Mouse (Mus musculus) stomach, embryonic 15.5 days (tissue): ENCODE results near the gene Sfn. TPM values are rescaled to one million over a fixed set of nuclear protein-coding genes. Genes with fewer than 3 reads are reported as not detected.

Experiments used
- ATAC-seq: fragments of 200-750 bp; cut with Nextera tagmentation; 2 replicates; pipeline ENCODE4 v1.8.0; 2017; ENCODE audit warnings: low read depth, moderate number of reproducible peaks, moderate TSS enrichment; ENCODE audit not compliant: insufficient read depth, low FRiP score
- H3K27ac ChIP-seq: fragments of 300-500 bp; sonication (generic); 2 replicates; pipeline ENCODE4 v1.5.1; 2015; ENCODE audit warnings: mild to moderate bottlenecking, inconsistent platforms
- H3K27me3 ChIP-seq: fragments of 300-500 bp; sonication (generic); replicated peaks from 2 replicates; pipeline ENCODE4 v1.6.1; 2015; ENCODE audit warnings: inconsistent platforms
- H3K36me3 ChIP-seq: fragments of 300-500 bp; sonication (generic); 2 replicates; pipeline ENCODE4 v1.6.1; 2015; ENCODE audit warnings: inconsistent platforms
- H3K4me1 ChIP-seq: fragments of 300-500 bp; sonication (generic); 2 replicates; pipeline ENCODE4 v1.6.1; 2015; ENCODE audit warnings: inconsistent platforms
- H3K4me2 ChIP-seq: fragments of 300-500 bp; sonication (generic); 2 replicates; pipeline ENCODE4 v1.6.1; 2015; ENCODE audit warnings: mild to moderate bottlenecking, inconsistent platforms
- H3K4me3 ChIP-seq: fragments of 300-500 bp; sonication (generic); replicated peaks from 2 replicates; pipeline ENCODE4 v1.5.1; 2015; ENCODE audit warnings: inconsistent platforms
- H3K9ac ChIP-seq: fragments of 300-500 bp; sonication (generic); 2 replicates; pipeline ENCODE4 v1.6.1; 2015; ENCODE audit warnings: inconsistent platforms
- H3K9me3 ChIP-seq: fragments of 300-500 bp; sonication (generic); 2 replicates; pipeline ENCODE4 v1.6.1; 2016; ENCODE audit warnings: inconsistent platforms
- WGBS: fragments of 180-500 bp; shearing (Covaris S2); methylation state at CpG from one replicate; pipeline ENCODE4 v1.1.7; 2015; 5-methylcytosine and 5-hydroxymethylcytosine counted together
- polyA plus RNA-seq: library from polyadenylated mRNA; unstranded; fragments of >200 nt; fragmentation: Nextera tagmentation; extraction: Ambion mirVana; gene quantifications from 2 replicates; pipeline ENCODE4 v1.2.1, GENCODE M21; 2015

Sfn gene
- polyA plus RNA-seq, 1 experiment from 2014 or later: 228 TPM

DNA sequence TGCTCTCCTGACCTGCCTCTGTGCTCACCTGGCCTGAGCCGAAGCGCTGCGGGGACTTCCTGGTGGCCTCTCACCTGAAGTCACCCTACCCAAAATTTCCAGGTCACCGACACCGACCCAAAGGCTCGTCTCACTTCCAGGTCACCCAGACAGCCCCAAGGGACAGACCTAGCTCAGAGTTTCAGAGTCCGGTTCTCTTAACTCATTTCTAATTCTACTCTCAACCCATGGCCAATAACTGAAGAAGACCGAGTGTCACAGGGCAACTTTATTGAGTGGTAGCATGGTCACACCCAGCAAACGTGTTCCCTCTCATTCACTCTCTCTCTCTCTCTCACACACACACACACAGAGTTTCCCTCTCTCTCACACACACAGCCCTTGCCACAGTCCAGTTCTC is 1.7 kb downstream of the Sfn start:
- 14% methylated on average over 9 of the region's 9 CpGs for WGBS
- peaks cover 15% of the 10 kb centered on the region for H3K4me1 ChIP-seq
- no peak for ATAC-seq
- peak overlapping the region; percentile 78 for H3K4me2 ChIP-seq
- peak overlapping the region; percentile 44; the same call in 1 of the 2 replicates for H3K9ac ChIP-seq
- no peaks in the 10 kb centered on the region for H3K36me3 ChIP-seq
- peaks cover 15% of the 10 kb centered on the region for H3K27me3 ChIP-seq
- H3K9me3 ChIP-seq: no peaks in the 10 kb centered on the region
- peak overlapping the region; percentile 87 for H3K27ac ChIP-seq
- peak overlapping the region; percentile 54 for H3K4me3 ChIP-seq

DNA sequence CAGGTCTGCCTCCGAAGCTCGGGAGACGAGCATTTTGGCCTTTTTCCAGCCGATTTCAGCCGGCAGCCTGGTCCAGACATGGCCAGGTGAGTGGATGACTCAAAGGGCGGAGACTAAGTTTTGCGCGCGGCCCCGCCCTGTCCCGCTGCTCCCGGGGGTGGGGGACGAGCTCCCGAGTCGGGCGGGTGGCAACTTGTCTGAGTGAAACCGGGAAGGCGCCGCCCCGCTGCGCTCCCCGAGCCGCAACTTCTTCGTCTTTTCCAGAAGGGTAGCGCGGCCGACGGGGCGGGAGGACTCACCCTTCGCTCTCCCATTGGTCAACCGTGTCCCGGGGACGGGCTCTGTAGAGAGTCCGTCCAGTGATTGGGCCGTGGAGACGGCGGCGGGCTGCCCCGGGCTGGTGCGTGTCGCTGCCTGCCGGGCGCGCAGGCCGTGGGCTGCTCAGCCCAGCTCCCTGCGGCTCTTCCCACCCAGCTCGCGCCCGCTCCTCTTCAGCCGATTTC is 2.3 kb downstream of the Sfn start:
- WGBS: under 1% methylated on average over 50 of the region's 50 CpGs
- peak overlapping the region; percentile 54 for H3K4me3 ChIP-seq
- H3K9ac ChIP-seq: peak overlapping the region; percentile 44; the same call in 1 of the 2 replicates
- ATAC-seq: peak; percentile 93
- H3K27ac ChIP-seq: peak overlapping the region; percentile 90
- no peaks in the 10 kb centered on the region for H3K9me3 ChIP-seq
- peaks cover 15% of the 10 kb centered on the region for H3K27me3 ChIP-seq
- H3K4me1 ChIP-seq: peaks cover 15% of the 10 kb centered on the region
- H3K4me2 ChIP-seq: peak overlapping the region; percentile 78
- H3K36me3 ChIP-seq: no peaks in the 10 kb centered on the region

DNA sequence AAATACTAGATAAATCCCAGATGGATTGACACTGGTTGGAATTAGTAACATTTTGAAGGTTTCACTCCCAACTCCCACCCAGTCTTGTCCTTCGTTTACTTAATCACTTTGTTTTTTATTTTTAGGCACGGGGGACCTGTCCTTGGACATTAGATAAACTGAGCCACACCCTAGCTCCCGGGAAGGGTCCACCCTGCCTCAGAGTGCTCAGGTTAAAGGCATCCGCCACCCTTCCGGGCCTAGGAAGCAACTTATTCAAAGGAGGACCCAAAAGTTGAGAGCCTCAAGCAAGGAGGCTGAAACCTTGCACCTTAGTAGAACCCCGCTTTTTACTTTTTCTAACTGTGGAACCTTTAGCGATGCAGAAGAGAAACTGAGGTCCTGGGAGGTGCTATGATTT is 2.9 kb downstream of the Sfn start:
- WGBS: 17% methylated on average over 7 of the region's 7 CpGs
- Histone ChIP-seq H3K4me3 (peak overlapping the region; percentile 54), H3K27me3 (peaks cover 15% of the 10 kb centered on the region), H3K36me3 (no peaks in the 10 kb centered on the region), H3K9ac (no peak overlapping the region; the same call in 1 of the 2 replicates), H3K4me1 (peaks cover 15% of the 10 kb centered on the region), H3K27ac (peak overlapping the region; percentile 90), H3K9me3 (no peaks in the 10 kb centered on the region), H3K4me2 (peak overlapping the region; percentile 78)
- no peak for ATAC-seq

DNA sequence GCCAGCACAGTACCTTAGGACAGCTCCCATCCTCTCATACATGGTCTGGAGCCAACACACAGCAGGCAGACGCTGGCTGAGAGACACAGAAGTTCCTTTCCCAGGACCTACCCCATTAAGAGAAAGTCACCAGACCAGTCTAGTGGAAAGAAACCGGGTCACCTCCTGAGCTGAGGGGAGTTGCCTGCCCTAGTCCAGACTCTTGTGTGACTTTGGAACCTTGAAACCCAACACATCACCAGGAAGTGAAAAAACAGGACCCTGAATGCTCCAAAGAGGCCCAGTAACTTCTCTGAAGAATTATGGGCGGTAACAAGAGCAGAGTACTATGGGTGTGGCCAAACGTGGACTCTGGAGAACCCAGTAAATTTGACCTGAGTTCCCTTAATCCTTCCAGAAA is 3.4 kb downstream of the Sfn start:
- no peaks in the 10 kb centered on the region for H3K9me3 ChIP-seq
- H3K27me3 ChIP-seq: peaks cover 15% of the 10 kb centered on the region
- H3K4me3 ChIP-seq: peak overlapping the region; percentile 54; the same call in 1 of the 2 replicates
- 32% methylated on average over 4 of the region's 4 CpGs for WGBS
- H3K4me1 ChIP-seq: peaks cover 15% of the 10 kb centered on the region
- ATAC-seq: peak; percentile 27; the same call in 1 of the 2 replicates
- peak overlapping the region; percentile 90 for H3K27ac ChIP-seq
- H3K4me2 ChIP-seq: peak overlapping the region; percentile 78
- H3K9ac ChIP-seq: no peak overlapping the region
- H3K36me3 ChIP-seq: no peaks in the 10 kb centered on the region

DNA sequence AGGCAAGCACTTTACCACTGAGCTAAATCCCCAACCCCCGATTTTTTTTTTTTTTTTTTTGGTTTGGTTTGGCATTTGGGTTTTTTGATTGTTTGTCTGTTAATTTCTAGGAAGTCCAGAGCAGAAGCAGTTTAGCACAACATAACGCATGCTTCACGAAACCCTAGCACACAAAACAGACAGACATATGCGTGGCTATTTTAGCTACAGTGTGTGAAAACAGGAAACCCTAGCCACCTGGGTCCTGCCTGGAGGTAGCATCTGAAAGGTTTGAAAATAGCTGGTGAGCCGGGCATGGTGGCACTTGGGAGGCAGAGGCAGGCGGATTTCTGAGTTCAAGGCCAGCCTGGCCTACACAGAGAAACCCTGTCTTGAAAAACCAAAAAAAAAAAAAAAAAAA is 5.9 kb downstream of the Sfn start:
- H3K4me2 ChIP-seq: no peak overlapping the region
- H3K9me3 ChIP-seq: no peaks in the 10 kb centered on the region
- 76% methylated on average over 6 of the region's 6 CpGs for WGBS
- H3K27me3 ChIP-seq: peaks cover 5% of the 10 kb centered on the region
- peaks cover 2% of the 10 kb centered on the region; the same call in 1 of the 2 replicates for H3K36me3 ChIP-seq
- no peak overlapping the region for H3K27ac ChIP-seq
- H3K4me3 ChIP-seq: no peak overlapping the region
- no peak for ATAC-seq
- H3K9ac ChIP-seq: no peak overlapping the region
- H3K4me1 ChIP-seq: peaks cover 12% of the 10 kb centered on the region; the same call in 1 of the 2 replicates

DNA sequence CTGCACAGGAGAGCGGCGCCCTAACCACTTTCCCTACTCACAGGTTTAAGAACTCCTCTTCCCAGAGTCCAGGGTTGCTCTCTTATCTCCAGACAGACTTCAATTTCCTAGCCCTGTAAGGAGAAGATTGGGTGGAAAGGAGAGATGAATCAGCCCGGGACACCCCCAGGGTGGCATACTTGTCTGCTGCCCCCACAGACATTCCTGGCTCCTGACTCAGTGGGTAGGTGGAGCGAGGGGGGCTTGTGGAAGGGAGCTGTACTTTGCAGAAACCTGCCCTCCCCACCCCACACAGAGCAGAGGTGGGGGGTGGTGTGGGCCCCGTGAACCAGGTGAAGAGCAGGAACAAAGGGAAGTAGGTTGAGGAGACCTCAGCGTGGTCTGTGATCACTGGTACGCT is 6.4 kb downstream of the Sfn start:
- H3K4me2 ChIP-seq: no peak overlapping the region
- no peak for ATAC-seq
- WGBS: 63% methylated on average over 7 of the region's 7 CpGs
- H3K27me3 ChIP-seq: peaks cover 5% of the 10 kb centered on the region
- peaks cover 12% of the 10 kb centered on the region; the same call in 1 of the 2 replicates for H3K4me1 ChIP-seq
- no peak overlapping the region for H3K4me3 ChIP-seq
- no peak overlapping the region for H3K27ac ChIP-seq
- H3K36me3 ChIP-seq: peaks cover 4% of the 10 kb centered on the region; the same call in 1 of the 2 replicates
- no peaks in the 10 kb centered on the region for H3K9me3 ChIP-seq
- no peak overlapping the region for H3K9ac ChIP-seq

DNA sequence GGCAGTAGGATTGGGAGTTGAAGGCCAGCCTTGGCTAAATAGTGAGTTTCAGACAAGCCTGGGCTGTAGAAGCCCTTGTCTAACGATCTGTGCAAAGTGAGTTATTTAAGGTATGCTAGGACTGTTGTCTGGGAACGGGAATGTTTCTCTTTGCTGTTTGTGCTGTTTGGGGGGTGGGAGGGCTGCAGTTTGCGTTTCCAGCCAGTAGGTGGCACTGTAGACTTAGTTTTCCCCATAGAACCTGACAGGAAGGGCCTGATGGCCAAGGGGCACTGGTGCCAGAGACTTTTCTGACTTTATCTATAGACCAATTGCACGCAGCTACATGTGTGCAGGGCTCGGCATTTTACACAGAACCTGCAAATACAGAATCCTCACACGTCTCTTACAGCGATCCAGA is 9.4 kb downstream of the Sfn start:
- Histone ChIP-seq H3K36me3 (peaks cover 21% of the 10 kb centered on the region), H3K9me3 (no peaks in the 10 kb centered on the region), H3K27me3 (no peaks in the 10 kb centered on the region), H3K4me1 (0 out of 2 replicates have a peak, but pooled peaks cover 3% of the 10 kb centered on the region), H3K9ac (no peak overlapping the region), H3K27ac (peak overlapping the region; percentile 27; the same call in 1 of the 2 replicates), H3K4me3 (no peak overlapping the region), H3K4me2 (no peak overlapping the region)
- 27% methylated on average over 7 of the region's 7 CpGs for WGBS
- ATAC-seq: no peak

DNA sequence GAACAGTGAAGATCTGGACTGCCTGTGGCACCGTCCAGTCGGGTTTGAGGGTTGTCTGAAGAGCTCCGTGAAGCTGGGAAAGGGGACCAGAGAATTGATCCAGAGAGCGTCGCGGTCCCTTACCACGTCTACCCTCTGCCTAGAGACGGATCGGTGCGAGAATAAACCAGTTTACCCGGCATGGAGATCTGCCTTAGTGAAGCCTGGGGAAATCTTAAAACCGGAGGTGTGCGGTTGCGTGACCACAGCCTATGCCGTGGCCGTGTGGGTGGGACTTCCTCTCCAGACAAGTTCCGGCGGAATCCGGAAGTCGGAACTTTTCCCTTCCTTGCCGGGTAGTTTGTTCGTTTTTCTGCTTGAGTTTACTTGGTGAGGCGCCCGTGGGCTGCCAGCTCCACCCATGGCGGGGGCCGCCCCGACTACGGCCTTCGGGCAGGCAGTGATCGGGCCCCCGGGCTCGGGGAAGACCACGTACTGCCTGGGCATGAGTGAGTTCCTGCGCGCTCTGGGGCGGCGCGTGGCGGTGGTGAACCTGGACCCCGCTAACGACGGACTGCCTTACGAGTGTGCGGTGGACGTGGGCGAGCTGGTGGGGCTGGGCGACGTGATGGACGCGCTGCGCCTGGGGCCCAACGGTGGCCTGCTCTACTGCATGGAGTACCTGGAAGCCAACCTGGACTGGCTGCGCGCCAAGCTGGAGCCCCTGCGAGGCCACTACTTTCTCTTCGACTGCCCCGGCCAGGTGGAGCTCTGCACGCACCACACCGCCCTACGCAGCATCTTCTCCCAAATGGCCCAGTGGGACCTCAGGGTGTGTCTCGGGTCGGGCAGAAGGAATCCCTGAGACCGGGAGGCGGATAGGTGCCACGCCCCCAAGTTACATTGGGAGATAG is 17.7 kb downstream of the Sfn start, which contains the start of gene Gpn2:
TSS of gene Gpn2 (plus strand) at position 304 of the 893 bp plus-strand sequence.
- Histone ChIP-seq H3K4me2 (peak within 1 kb of the TSS; percentile 100), H3K36me3 (peaks cover 35% of the 10 kb centered on the region), H3K4me1 (peaks cover 10% of the 10 kb centered on the region), H3K4me3 (peak within 1 kb of the TSS; percentile 94), H3K9ac (peak within 1 kb of the TSS; percentile 82), H3K9me3 (no peaks in the 10 kb centered on the region), H3K27me3 (no peaks in the 10 kb centered on the region), H3K27ac (peak within 1 kb of the TSS; percentile 75)
- WGBS: 1% methylated on average over 65 of the region's 65 CpGs
- peak; percentile 83 for ATAC-seq

DNA sequence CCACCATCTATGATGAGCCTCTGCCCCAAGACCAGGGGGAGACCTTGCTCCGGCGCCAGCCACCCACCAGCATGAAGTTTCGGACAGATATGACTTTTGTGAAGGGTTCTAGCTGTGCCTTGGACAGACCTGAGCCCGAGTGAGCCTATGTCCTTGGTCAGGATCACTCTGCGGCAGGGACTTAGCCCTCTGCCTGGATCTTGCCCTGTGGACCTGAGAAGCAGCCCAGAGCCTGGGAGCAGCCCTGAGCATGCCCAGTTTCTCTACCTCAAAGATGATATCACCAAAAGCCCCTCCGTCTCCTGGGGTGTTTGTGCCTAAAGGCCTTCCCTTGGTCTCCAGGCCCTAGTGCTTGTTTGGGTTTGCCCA is 18.3 kb downstream of the Sfn start:
- ATAC-seq: peak; percentile 8; the same call in 1 of the 2 replicates
- Histone ChIP-seq H3K36me3 (peaks cover 34% of the 10 kb centered on the region), H3K4me1 (peaks cover 10% of the 10 kb centered on the region), H3K4me3 (peak overlapping the region; percentile 94), H3K4me2 (peak overlapping the region; percentile 100), H3K27me3 (no peaks in the 10 kb centered on the region), H3K9me3 (no peaks in the 10 kb centered on the region), H3K9ac (peak overlapping the region; percentile 82), H3K27ac (peak overlapping the region; percentile 75)
- 61% methylated on average over 6 of the region's 6 CpGs for WGBS

DNA sequence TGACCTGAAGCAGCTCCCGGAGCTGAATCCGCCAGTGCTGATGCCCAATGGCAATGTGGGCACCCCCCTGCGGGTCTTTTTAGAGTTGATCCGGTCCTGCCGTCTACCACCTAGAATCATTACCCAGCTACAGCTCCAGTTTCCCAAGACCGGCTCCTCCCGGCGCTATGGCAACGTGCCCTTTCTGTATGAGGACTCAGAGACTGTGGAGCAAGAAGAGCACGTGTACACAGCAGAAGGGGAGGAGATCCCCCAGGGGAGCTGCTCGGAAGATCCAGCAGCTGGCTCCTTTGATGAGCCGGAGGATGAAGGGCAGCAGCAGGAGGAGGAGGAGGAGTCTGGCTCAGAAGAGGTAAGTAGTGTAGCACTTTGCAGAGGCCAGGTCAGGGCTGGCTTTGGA is 24.0 kb downstream of the Sfn start:
- Histone ChIP-seq H3K9ac (no peak overlapping the region), H3K4me1 (peaks cover 8% of the 10 kb centered on the region), H3K4me3 (no peak overlapping the region), H3K27me3 (no peaks in the 10 kb centered on the region), H3K4me2 (no peak overlapping the region), H3K36me3 (peaks cover 32% of the 10 kb centered on the region), H3K27ac (no peak overlapping the region), H3K9me3 (no peaks in the 10 kb centered on the region)
- ATAC-seq: no peak
- 79% methylated on average over 12 of the region's 12 CpGs for WGBS

DNA sequence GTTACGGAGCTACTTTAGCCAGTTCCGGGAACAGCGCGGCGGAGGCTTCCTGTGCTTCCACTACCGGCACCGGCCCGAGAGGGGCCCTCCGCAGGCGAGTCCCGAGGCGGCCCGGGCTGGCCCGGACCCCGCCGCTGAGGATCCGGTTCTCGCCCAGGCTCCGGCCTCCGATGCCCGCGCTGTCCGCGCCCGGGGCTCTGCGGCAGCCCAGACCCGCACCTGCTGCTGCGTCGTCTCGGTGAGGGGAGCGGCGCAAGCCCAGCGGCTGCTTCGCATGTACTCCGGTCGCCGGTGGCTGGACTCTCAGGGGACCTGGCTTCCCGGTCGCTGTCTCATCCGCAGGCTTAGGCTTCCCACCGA is 27.1 kb downstream of the Sfn start:
- peaks cover 8% of the 10 kb centered on the region for H3K4me1 ChIP-seq
- peak overlapping the region; percentile 86 for H3K9ac ChIP-seq
- 0 out of 2 replicates have a peak overlapping the region, but pooled peaks have one; percentile 42 for H3K27ac ChIP-seq
- H3K36me3 ChIP-seq: peaks cover 20% of the 10 kb centered on the region
- peak overlapping the region; percentile 96 for H3K4me3 ChIP-seq
- under 1% methylated on average over 41 of the region's 41 CpGs for WGBS
- ATAC-seq: no peak; the same call in 1 of the 2 replicates
- no peaks in the 10 kb centered on the region for H3K9me3 ChIP-seq
- H3K4me2 ChIP-seq: peak overlapping the region; percentile 95
- no peaks in the 10 kb centered on the region for H3K27me3 ChIP-seq
